Mouse (Mus musculus) erythroblast, embryonic 14.5 days (primary cell): ENCODE measurements around the gene Mta1. TPM values are rescaled to one million over a fixed set of nuclear protein-coding genes. Genes with fewer than 3 reads are reported as not detected.

ENCODE experiments used
- H3K27me3 ChIP-seq: 2 replicates; pipeline ENCODE4 v1.6.1; 2012; ENCODE audit warnings: inconsistent platforms; ENCODE audit not compliant: control insufficient read depth
- H3K36me3 ChIP-seq: 2 replicates; pipeline ENCODE4 v1.6.1; 2012; ENCODE audit warnings: mild to moderate bottlenecking, inconsistent platforms; ENCODE audit not compliant: control insufficient read depth
- H3K4me1 ChIP-seq: 2 replicates; pipeline ENCODE4 v1.6.1; 2012; ENCODE audit warnings: inconsistent platforms; ENCODE audit not compliant: control insufficient read depth
- H3K4me3 ChIP-seq: replicated peaks from 2 replicates; pipeline ENCODE3; 2012; ENCODE audit warnings: moderate library complexity, mild to moderate bottlenecking, inconsistent platforms
- H3K9me3 ChIP-seq: 2 replicates; pipeline ENCODE4 v1.6.1; 2012; ENCODE audit warnings: low read length, inconsistent platforms, mixed read lengths; ENCODE audit not compliant: control insufficient read depth
- GATA1 ChIP-seq: IDR thresholded peaks from 2 replicates; pipeline ENCODE4 v1.6.1; 2012; ENCODE audit warnings: low read length, inconsistent platforms, mixed read lengths
- TAL1 ChIP-seq: IDR thresholded peaks from 3 replicates; pipeline ENCODE4 v1.6.1; 2012; ENCODE audit warnings: low read length, inconsistent platforms, mixed read lengths
- polyA plus RNA-seq: library from polyadenylated mRNA; stranded (reverse); fragments of >175 nt; gene quantifications from 2 replicates; pipeline ENCODE4 v1.2.3, GENCODE M21; 2012

Mta1 gene
- polyA plus RNA-seq, 1 experiment, result 18.5 TPM

GRCm38 (mm10) chr12:113143164-113143563 lies 45.1 kb downstream of the Mta1 start:
- Histone ChIP-seq H3K4me1 (peaks cover 81% of the 10 kb centered on the region), H3K36me3 (peaks cover 30% of the 10 kb centered on the region), H3K27me3 (peaks cover 70% of the 10 kb centered on the region), H3K4me3 (no peak overlapping the region), H3K9me3 (no peaks in the 10 kb centered on the region)
- no peak for TF ChIP-seq TAL1
- no peak for TF ChIP-seq GATA1

DNA sequence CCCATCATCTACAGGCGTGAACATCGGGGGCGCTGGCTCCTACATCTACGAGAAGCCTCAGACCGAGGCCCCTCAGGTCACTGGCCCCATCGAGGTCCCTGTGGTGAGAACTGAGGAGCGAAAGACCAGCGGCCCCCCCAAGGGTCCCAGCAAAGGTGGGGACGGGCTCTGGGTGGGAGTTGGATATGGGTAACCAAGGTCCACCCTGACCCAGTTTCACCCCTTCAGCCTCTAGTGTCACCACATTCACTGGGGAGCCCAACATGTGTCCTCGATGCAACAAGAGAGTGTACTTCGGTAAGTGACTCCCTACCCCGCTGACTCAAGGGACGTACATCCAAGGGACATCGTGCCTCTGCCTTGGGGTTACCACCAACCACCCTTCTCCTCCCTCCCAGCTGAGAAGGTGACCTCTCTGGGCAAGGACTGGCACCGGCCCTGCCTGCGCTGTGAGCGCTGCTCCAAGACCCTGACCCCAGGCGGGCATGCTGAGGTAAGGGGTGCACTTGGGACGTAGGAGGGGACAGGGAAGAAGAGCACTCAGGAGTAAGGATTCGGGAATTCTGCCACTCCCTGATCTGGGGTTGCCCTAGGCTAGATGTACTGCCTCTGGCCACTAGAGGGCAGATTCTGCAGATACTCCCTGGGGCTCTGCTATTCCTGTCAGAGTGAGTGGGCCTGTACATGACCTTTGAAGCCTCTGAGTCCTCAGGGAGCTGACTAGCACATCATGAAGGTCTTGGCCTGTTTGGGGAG lies 46.1 kb downstream of the Mta1 start:
- H3K36me3 ChIP-seq, result peaks cover 24% of the 10 kb centered on the region
- H3K27me3 ChIP-seq, result peaks cover 78% of the 10 kb centered on the region
- no peaks in the 10 kb centered on the region for H3K9me3 ChIP-seq
- TF ChIP-seq GATA1 (no peak), TAL1 (no peak)
- H3K4me1 ChIP-seq, result peaks cover 85% of the 10 kb centered on the region
- no peak overlapping the region for H3K4me3 ChIP-seq

GRCm38 (mm10) chr12:113144886-113145285 lies 46.8 kb downstream of the Mta1 start:
- Histone ChIP-seq H3K36me3 (peaks cover 24% of the 10 kb centered on the region), H3K9me3 (no peaks in the 10 kb centered on the region), H3K4me1 (peaks cover 81% of the 10 kb centered on the region), H3K27me3 (peaks cover 80% of the 10 kb centered on the region), H3K4me3 (no peak overlapping the region)
- TF ChIP-seq GATA1, result no peak
- no peak for TF ChIP-seq TAL1

DNA sequence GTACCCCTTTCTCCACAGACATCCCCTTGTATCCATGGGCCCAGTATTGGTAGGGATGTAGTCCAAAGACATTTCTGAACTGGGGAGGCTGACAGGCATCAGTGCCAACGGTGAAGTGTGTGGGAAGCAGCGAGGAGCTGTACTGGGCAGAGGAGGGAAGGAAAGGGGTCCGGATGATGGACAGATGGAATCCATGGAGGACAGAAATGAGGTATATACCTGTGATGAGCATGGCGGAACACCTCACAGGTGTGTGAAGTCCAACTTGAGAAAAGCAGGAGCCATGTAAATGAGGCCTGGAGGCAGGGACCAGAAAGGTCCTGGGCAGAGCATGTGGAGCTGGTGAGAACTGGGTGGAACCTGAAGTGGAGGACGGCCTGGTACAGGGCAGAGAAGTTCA lies 47.5 kb downstream of the Mta1 start:
- peaks cover 24% of the 10 kb centered on the region for H3K36me3 ChIP-seq
- H3K27me3 ChIP-seq, result peaks cover 80% of the 10 kb centered on the region
- TF ChIP-seq TAL1, result no peak
- TF ChIP-seq GATA1, result no peak
- H3K4me3 ChIP-seq, result no peak overlapping the region
- H3K9me3 ChIP-seq, result no peaks in the 10 kb centered on the region
- H3K4me1 ChIP-seq, result peaks cover 79% of the 10 kb centered on the region

DNA sequence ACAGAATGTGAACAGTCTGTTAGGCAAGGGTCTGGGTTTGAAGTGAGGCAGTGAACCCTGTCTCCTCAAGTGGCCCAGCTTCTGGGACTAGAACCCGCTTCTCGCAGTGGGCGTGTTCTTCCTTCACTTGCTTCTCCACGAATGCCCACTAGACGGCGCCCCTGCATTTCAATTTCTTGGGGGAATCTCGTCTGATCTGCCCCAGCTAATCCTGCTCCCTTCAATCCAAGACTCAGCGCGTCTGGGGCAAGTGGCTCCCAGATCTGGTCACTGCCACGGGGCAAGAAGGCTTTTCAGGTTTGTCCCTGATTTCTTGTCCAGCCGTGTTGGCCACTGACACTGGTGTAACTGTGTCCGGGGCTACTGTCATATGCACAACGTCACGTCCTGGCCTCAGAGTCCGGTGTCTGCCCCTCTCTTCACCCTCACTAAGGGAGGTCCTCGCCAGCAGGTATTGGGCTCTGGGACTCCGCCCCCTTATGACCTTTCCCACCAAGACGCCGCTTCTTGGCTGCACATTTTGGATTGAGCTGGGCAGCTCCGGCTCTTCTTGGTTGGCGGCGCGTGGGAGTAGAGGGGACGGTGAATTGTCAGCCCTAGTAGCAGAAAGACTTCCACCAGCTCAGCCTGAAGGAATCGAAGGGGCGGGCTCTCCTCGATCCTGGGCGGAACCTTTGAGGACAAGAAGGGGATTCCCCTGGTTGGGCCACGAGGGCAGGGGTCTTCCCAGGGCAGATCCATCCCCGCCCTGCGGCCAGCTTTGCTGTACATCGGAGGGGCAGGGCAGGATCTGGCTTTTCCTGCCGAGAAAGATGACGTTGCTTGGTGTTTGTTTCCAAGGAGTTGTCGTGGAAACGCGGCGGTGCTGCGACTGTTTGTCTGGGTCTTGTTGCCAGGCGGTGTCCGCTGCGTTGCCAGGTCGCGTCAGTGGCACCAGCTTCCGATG lies 48.3 kb downstream of the Mta1 start, which contains the start of gene Crip1:
Gene Crip1, plus strand, starts transcription at position 205 of the 946 bp plus-strand sequence.
- Histone ChIP-seq H3K27me3 (peaks cover 80% of the 10 kb centered on the region), H3K4me1 (peaks cover 79% of the 10 kb centered on the region), H3K9me3 (no peaks in the 10 kb centered on the region), H3K4me3 (no peak within 1 kb of the TSS), H3K36me3 (peaks cover 24% of the 10 kb centered on the region)
- TF ChIP-seq GATA1 (no peak), TAL1 (no peak)

DNA sequence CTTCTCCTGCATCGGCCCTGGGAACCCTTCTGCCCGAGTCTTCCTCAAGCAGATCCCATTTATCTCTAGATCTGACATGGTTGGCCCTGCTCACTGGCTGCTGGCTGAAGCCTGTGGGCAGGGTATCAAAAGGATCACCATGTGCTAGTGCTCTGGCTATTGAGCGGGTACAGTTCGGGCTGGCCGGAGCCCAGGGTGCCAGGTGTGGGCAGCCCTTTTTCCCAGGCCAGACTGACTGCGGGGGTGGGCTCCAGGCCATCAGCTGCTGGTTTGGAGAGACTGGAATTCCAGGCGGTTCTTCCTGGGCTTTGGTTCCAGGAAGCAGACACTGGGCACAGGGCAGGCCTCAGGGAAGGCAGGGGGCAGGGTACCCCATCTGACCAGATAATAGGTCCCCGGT lies 49.4 kb downstream of the Mta1 start:
- Histone ChIP-seq H3K9me3 (no peaks in the 10 kb centered on the region), H3K4me1 (peaks cover 79% of the 10 kb centered on the region), H3K36me3 (peaks cover 24% of the 10 kb centered on the region), H3K4me3 (no peak overlapping the region), H3K27me3 (peaks cover 80% of the 10 kb centered on the region)
- TF ChIP-seq TAL1 (no peak), GATA1 (no peak)

GRCm38 (mm10) chr12:113148381-113149035 lies 50.4 kb downstream of the Mta1 start:
- peaks cover 76% of the 10 kb centered on the region for H3K4me1 ChIP-seq
- TF ChIP-seq GATA1 (no peak), TAL1 (no peak)
- no peak overlapping the region for H3K4me3 ChIP-seq
- no peaks in the 10 kb centered on the region for H3K9me3 ChIP-seq
- peaks cover 22% of the 10 kb centered on the region for H3K36me3 ChIP-seq
- peaks cover 79% of the 10 kb centered on the region for H3K27me3 ChIP-seq

DNA sequence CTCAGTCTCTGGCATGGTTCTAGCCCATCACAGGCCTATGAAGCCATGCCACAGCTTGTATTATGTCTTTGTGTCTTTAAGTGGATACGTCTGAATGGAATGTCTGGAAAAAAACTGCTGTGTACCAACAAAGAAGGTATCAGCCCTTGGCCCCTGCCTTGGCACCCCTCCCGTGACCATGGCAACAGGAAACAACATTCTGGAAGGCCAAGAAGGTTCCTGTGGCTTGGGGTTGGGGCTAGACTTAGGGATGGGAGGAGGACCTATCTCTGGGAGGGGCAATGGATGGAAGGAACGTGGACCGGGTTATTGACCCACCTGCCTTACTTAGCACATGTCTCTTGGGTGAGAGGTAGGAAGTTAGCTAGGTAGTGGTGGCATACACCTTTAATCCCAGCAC lies 51.3 kb downstream of the Mta1 start:
- no peak for TF ChIP-seq TAL1
- no peak for TF ChIP-seq GATA1
- Histone ChIP-seq H3K9me3 (no peaks in the 10 kb centered on the region), H3K4me1 (peaks cover 70% of the 10 kb centered on the region), H3K36me3 (peaks cover 14% of the 10 kb centered on the region), H3K4me3 (no peak overlapping the region), H3K27me3 (peaks cover 76% of the 10 kb centered on the region)
